Mouse (Mus musculus): ENCODE results near the gene Fsd1. TPM values are rescaled to one million over a fixed set of nuclear protein-coding genes. Genes with fewer than 3 reads are reported as not detected.

Gene Fsd1
- total and polyA plus RNA-seq, 3 experiments, result 0.35 to 0.61 (median 0.50) TPM

DNA sequence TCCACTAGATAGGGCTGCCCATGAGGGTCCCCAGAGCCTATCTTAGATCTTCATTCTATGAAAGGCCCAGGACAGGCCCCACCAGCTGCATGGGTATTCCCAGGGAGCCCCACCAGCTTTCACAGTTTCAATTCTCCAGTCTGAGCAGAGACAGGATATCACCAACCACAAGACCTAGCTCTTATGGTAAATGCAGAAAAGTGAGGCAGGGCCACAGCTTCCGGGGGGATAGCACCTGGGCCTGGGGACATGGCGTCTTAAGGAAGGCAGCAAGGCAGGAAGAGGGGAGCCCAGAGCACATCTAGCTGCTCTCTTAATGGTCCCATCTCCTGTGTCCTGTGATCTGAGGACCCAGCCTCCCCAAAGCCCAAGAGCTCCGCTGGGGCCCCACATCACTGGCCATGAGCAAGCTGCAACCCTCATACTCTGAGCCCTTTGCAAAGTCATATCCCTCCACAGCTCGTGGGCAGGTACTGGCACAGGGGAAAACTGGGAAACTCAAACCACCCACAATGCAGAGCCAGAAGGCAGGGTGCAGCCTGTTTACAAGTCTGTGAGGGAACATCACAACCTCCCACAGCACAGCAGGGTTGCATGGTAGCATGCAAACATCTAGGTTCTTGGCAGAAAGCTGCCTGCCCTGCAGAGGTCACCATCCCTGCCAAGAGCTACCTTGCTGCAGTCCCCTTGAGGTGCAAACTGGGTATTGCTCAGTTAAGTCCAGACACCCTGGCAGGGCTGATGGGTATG is 35.0 kb downstream of the Fsd1 start:
- Histone ChIP-seq H3K4me1 (ENCODE audit: control insufficient read depth, insufficient read depth, low read length) (peaks cover 40% of the 10 kb centered on the region), H3K36me3 (ENCODE audit: control insufficient read depth, insufficient read depth, low read length) (no peaks in the 10 kb centered on the region)
- no peak for DNase-seq

DNA sequence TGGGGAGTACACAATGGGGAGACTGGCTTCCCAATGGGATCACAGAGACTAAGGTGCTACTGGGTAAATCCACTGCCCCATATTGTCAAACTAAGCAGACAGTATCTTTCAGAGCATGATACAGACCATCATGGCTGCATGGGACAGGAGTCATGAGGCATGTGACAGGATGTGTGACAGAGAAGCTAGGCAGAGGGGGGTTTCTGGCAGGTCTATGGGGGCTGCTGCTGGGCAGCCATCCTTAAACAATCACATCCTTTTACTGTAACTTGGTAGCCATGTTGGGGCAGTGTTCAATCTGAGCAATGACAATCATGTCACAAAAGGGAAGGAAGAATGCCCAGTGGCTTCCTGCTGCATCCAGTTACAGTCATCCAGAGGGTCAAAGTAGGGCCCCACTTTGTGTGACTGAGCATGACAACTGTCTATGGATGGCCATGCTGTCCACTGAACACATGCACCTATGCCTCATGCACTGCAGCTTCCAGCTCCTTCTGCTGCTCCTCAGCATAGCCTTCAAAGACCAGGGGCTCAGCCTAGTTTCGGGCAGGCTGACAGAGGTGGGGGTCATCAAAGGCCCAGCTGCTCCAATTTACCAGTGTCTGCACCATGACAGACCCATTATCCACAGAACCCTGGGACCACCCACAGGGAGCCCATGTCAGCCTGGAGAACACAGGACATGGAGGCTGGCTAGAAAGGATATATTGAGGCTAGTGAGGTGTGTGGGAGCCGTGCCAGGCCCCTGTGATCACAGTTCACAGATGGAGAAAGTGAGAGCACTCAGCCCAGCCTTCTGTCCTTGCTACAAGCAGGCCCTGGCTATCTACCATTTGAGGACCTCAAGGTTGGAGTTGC is 36.1 kb downstream of the Fsd1 start:
- intact Hi-C loops (cut with DNase I), result no loop called here
- no peak overlapping the region for H3K4me3 ChIP-seq
- no peak for DNase-seq
- no peaks in the 10 kb centered on the region for H3K27me3 ChIP-seq (ENCODE audit: control insufficient read depth, insufficient read depth, low read length)
- no peak overlapping the region for H3K9ac ChIP-seq (ENCODE audit: low read depth, low read length)
- H3K36me3 ChIP-seq (ENCODE audit: control insufficient read depth, insufficient read depth, low read length), result no peaks in the 10 kb centered on the region
- WGBS, result 87% methylated on average over 2 of the region's 2 CpGs
- H3K27ac ChIP-seq, result no peak overlapping the region
- TF ChIP-seq CTCF (IDR thresholded peaks at IDR 0.05) (no peak), POLR2A (IDR thresholded peaks at IDR 0.05; ENCODE audit: insufficient read depth, low read depth, low read length) (no peak), EP300 (IDR thresholded peaks at IDR 0.05; ENCODE audit: insufficient read depth, low read depth, low read length) (no peak)
- H3K79me2 ChIP-seq (replicated peaks; ENCODE audit: control insufficient read depth, insufficient read depth, low read length), result peaks cover 3% of the 10 kb centered on the region
- H3K4me1 ChIP-seq (ENCODE audit: control insufficient read depth, insufficient read depth, low read length), result peaks cover 48% of the 10 kb centered on the region

More for the DNA sequence above, 35.0 kb downstream of the Fsd1 start:
- intact Hi-C loops (cut with DNase I), result no loop called here
- WGBS, result 82% methylated on average over 4 of the region's 4 CpGs
- no peaks in the 10 kb centered on the region for H3K27me3 ChIP-seq (ENCODE audit: control insufficient read depth, insufficient read depth, low read length)
- no peak overlapping the region for H3K4me3 ChIP-seq
- no peak for TF ChIP-seq POLR2A (IDR thresholded peaks at IDR 0.05; ENCODE audit: insufficient read depth, low read depth, low read length)
- no peak for TF ChIP-seq EP300 (IDR thresholded peaks at IDR 0.05; ENCODE audit: insufficient read depth, low read depth, low read length)
- no peak for TF ChIP-seq CTCF (IDR thresholded peaks at IDR 0.05)
- H3K27ac ChIP-seq, result no peak overlapping the region
- H3K9ac ChIP-seq (ENCODE audit: low read depth, low read length), result no peak overlapping the region
- peaks cover 3% of the 10 kb centered on the region for H3K79me2 ChIP-seq (replicated peaks; ENCODE audit: control insufficient read depth, insufficient read depth, low read length)

GRCm38 (mm10) chr17:56022989-56023290 is 36.6 kb downstream of the Fsd1 start:
- Histone ChIP-seq H3K27ac (peak overlapping the region; percentile 43; the same call in 1 of the 2 replicates), H3K36me3 (ENCODE audit: control insufficient read depth, insufficient read depth, low read length) (no peaks in the 10 kb centered on the region), H3K4me1 (ENCODE audit: control insufficient read depth, insufficient read depth, low read length) (peaks cover 54% of the 10 kb centered on the region), H3K27me3 (ENCODE audit: control insufficient read depth, insufficient read depth, low read length) (no peaks in the 10 kb centered on the region), H3K79me2 (replicated peaks; ENCODE audit: control insufficient read depth, insufficient read depth, low read length) (peaks cover 5% of the 10 kb centered on the region), H3K4me3 (no peak overlapping the region), H3K9ac (ENCODE audit: low read depth, low read length) (no peak overlapping the region)
- intact Hi-C loops (cut with DNase I), result no loop called here
- WGBS, result 77% methylated on average over 4 of the region's 4 CpGs
- TF ChIP-seq EP300 (IDR thresholded peaks at IDR 0.05; ENCODE audit: insufficient read depth, low read depth, low read length) (no peak), POLR2A (IDR thresholded peaks at IDR 0.05; ENCODE audit: insufficient read depth, low read depth, low read length) (no peak)
- DNase-seq, result no peak

- H3K27me3 ChIP-seq (ENCODE audit: control insufficient read depth, insufficient read depth, low read length), result no peaks in the 10 kb centered on the region
- H3K4me1 ChIP-seq (ENCODE audit: control insufficient read depth, insufficient read depth, low read length), result peaks cover 57% of the 10 kb centered on the region
- H3K79me2 ChIP-seq (replicated peaks; ENCODE audit: control insufficient read depth, insufficient read depth, low read length), result peaks cover 5% of the 10 kb centered on the region
- no peak overlapping the region for H3K9ac ChIP-seq (ENCODE audit: low read depth, low read length)
- peak in 1 of 2 experiments; percentile 58 for DNase-seq
- no peaks in the 10 kb centered on the region for H3K36me3 ChIP-seq (ENCODE audit: control insufficient read depth, insufficient read depth, low read length)
- peak overlapping the region; percentile 43 for H3K27ac ChIP-seq
- 36% methylated on average over 5 of the region's 5 CpGs for WGBS
- no peak for TF ChIP-seq POLR2A (IDR thresholded peaks at IDR 0.05; ENCODE audit: insufficient read depth, low read depth, low read length)
- TF ChIP-seq CTCF (IDR thresholded peaks at IDR 0.05), result no peak
- TF ChIP-seq EP300 (IDR thresholded peaks at IDR 0.05; ENCODE audit: insufficient read depth, low read depth, low read length), result no peak
- intact Hi-C loops (cut with DNase I), result no loop called here
- no peak overlapping the region for H3K4me3 ChIP-seq
These were observed 37.1 kb downstream of the Fsd1 start for GRCm38 (mm10) chr17:56023386-56023785.

- no peak for DNase-seq
- Histone ChIP-seq H3K9ac (ENCODE audit: low read depth, low read length) (no peak overlapping the region), H3K4me3 (no peak overlapping the region), H3K27me3 (ENCODE audit: control insufficient read depth, insufficient read depth, low read length) (no peaks in the 10 kb centered on the region), H3K4me1 (ENCODE audit: control insufficient read depth, insufficient read depth, low read length) (peaks cover 61% of the 10 kb centered on the region), H3K27ac (peak overlapping the region; percentile 43), H3K36me3 (ENCODE audit: control insufficient read depth, insufficient read depth, low read length) (no peaks in the 10 kb centered on the region), H3K79me2 (replicated peaks; ENCODE audit: control insufficient read depth, insufficient read depth, low read length) (peaks cover 7% of the 10 kb centered on the region)
- no peak for TF ChIP-seq CTCF (IDR thresholded peaks at IDR 0.05)
- 0 out of 2 replicates have a peak, but pooled peaks have one; percentile 7 for TF ChIP-seq EP300 (IDR thresholded peaks at IDR 0.05; ENCODE audit: insufficient read depth, low read depth, low read length)
- 41% methylated on average over 2 of the region's 2 CpGs for WGBS
- intact Hi-C loops (cut with DNase I), result no loop called here
These were observed 38.2 kb downstream of the Fsd1 start for GRCm38 (mm10) chr17:56024476-56024875.

DNA sequence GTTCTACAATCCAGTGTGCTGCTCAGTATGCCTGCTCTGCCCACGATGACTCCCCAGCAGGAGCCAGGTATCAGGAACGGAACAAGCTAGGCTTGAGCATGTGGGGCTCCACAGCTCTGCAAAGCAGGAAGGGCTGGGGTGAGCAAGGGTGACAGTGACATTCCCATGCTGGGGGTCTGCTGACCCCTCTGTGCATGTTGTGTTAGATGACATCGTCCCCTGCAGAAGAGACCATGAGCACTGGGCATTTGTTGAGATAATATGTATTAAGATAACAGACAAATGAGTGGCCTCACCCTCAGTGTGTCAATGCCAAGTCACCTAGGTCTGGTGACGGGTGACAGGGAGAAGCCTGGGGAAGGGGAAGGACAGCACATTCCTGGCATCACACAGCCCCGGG is 38.6 kb downstream of the Fsd1 start:
- peaks cover 7% of the 10 kb centered on the region for H3K79me2 ChIP-seq (replicated peaks; ENCODE audit: control insufficient read depth, insufficient read depth, low read length)
- TF ChIP-seq EP300 (IDR thresholded peaks at IDR 0.05; ENCODE audit: insufficient read depth, low read depth, low read length), result no peak
- TF ChIP-seq CTCF (IDR thresholded peaks at IDR 0.05), result no peak
- no peak for TF ChIP-seq POLR2A (IDR thresholded peaks at IDR 0.05; ENCODE audit: insufficient read depth, low read depth, low read length)
- peak overlapping the region; percentile 1; the same call in 1 of the 2 replicates for H3K27ac ChIP-seq
- no peaks in the 10 kb centered on the region for H3K36me3 ChIP-seq (ENCODE audit: control insufficient read depth, insufficient read depth, low read length)
- no peak overlapping the region for H3K4me3 ChIP-seq
- peaks cover 61% of the 10 kb centered on the region for H3K4me1 ChIP-seq (ENCODE audit: control insufficient read depth, insufficient read depth, low read length)
- no peaks in the 10 kb centered on the region for H3K27me3 ChIP-seq (ENCODE audit: control insufficient read depth, insufficient read depth, low read length)
- H3K9ac ChIP-seq (ENCODE audit: low read depth, low read length), result no peak overlapping the region
- 39% methylated on average over 5 of the region's 5 CpGs for WGBS
- DNase-seq, result no peak
- intact Hi-C loops (cut with DNase I), result no loop called here

Data from heart, adult 2 months (tissue).